In genomic region chr4:97787515-97787914, GRCm38 (mm10) we compare ENCODE assay signal across 13 mouse cellular contexts. TPM values are rescaled to one million over a fixed set of nuclear protein-coding genes. Genes with fewer than 3 reads are reported as not detected.
DNase-seq lines count a peak whose midpoint lies in the region; ATAC-seq and TF ChIP-seq lines count a peak whose summit lies in the region.
"Had no signal": no experiment of that assay in that cellular context is flagged by ENCODE, and none has a peak within 500 bp of the region (broad histone marks: within the 10 kb centered on the region; RNA-seq: fewer than 3 reads in every experiment).

No protein-coding gene starts in this region.

- ATAC-seq in lung, embryonic 16.5 days (ENCODE audit: low read depth), result peak; percentile 85
- peak; percentile 94 for ATAC-seq in lung, postnatal 0 days
- no peak for ATAC-seq in monocyte, adult 5-6 weeks (replicated peaks; ENCODE audit: insufficient number of reproducible peaks, low FRiP score, low TSS enrichment, poor library complexity, severe bottlenecking)

- H3K4me1 ChIP-seq in lung, embryonic 16.5 days (replicated peaks; ENCODE audit: control insufficient read depth, insufficient read depth, low read length), result peaks cover 23% of the 10 kb centered on the region
- H3K4me1 ChIP-seq in lung, postnatal 0 days (ENCODE audit: insufficient read depth, low read depth, low read length), result 0 out of 2 replicates have a peak, but pooled peaks cover 6% of the 10 kb centered on the region

- no peak for TF ChIP-seq CTCF in gastrocnemius, adult 2 months (IDR thresholded peaks at IDR 0.05)
- TF ChIP-seq CTCF in lung, postnatal 0 days (IDR thresholded peaks at IDR 0.05), result no peak

- H3K4me3 ChIP-seq in gastrocnemius, adult 2 months, result no peak overlapping the region
- no peak overlapping the region for H3K4me3 ChIP-seq in lung, embryonic 16.5 days (ENCODE audit: low read length)
- no peak overlapping the region for H3K4me3 ChIP-seq in lung, postnatal 0 days (ENCODE audit: low read depth, low read length)
- H3K4me3 ChIP-seq: erythroblast, embryonic 14.5 days; megakaryocyte, embryonic 14.5 days had no signal

- intact Hi-C loops in gastrocnemius, adult 2 months (cut with DNase I), result no loop called here

- peak overlapping the region; percentile 2; the same call in 1 of the 2 replicates for H3K27ac ChIP-seq in gastrocnemius, adult 2 months
- H3K27ac ChIP-seq in lung, embryonic 16.5 days (ENCODE audit: low read length), result peak overlapping the region; percentile 25
- H3K27ac ChIP-seq in lung, postnatal 0 days (ENCODE audit: low read length), result peak overlapping the region; percentile 62; the same call in 1 of the 2 replicates

- 52% methylated on average over 3 of the region's 3 CpGs for WGBS in lung, embryonic 16.5 days
- 66% methylated on average over 3 of the region's 3 CpGs for WGBS in lung, postnatal 0 days

- H3K27me3 ChIP-seq in lung, embryonic 16.5 days (ENCODE audit: control insufficient read depth, insufficient read depth, low read depth, low read length), result no peaks in the 10 kb centered on the region
- H3K27me3 ChIP-seq in lung, postnatal 0 days (replicated peaks; ENCODE audit: insufficient read depth, low read length), result no peaks in the 10 kb centered on the region

- H3K9ac ChIP-seq in lung, embryonic 16.5 days (ENCODE audit: low read length), result no peak overlapping the region
- H3K9ac ChIP-seq in lung, postnatal 0 days (replicated peaks; ENCODE audit: low read depth), result no peak overlapping the region

- no peak overlapping the region for H3K4me2 ChIP-seq in lung, embryonic 16.5 days (ENCODE audit: low read depth, low read length)
- no peak overlapping the region for H3K4me2 ChIP-seq in lung, postnatal 0 days (replicated peaks; ENCODE audit: low read depth, low read length)

- peak; percentile 69 for TF ChIP-seq EP300 in lung, postnatal 0 days (IDR thresholded peaks at IDR 0.05)

- H3K36me3 ChIP-seq in lung, embryonic 16.5 days (ENCODE audit: control insufficient read depth, insufficient read depth, low read length), result peaks cover 21% of the 10 kb centered on the region
- peaks cover 7% of the 10 kb centered on the region; the same call in 1 of the 2 replicates for H3K36me3 ChIP-seq in lung, postnatal 0 days (ENCODE audit: insufficient read depth, low read length)

- no peaks in the 10 kb centered on the region for H3K9me3 ChIP-seq in lung, embryonic 16.5 days (ENCODE audit: control insufficient read depth, low read length)
- no peaks in the 10 kb centered on the region for H3K9me3 ChIP-seq in lung, postnatal 0 days (ENCODE audit: low read length)

- no peak for DNase-seq in gastrocnemius, adult 2 months
- DNase-seq in gastrocnemius, postnatal 25 days, result no peak
- no peak for DNase-seq in lung, postnatal 14 days
- DNase-seq in cerebellum, adult 9-10 months, result peak; percentile 88
- peak; percentile 85 for DNase-seq in lung, postnatal 0 days (ENCODE audit: low spot score)
- no peak for DNase-seq in embryo, embryonic 9.5 days (ENCODE audit: extremely low spot score)
- DNase-seq: kidney, postnatal 25 days; spleen, adult 18-20 months had no signal

RNA-seq across cellular contexts. Expression of gene E130114P18Rik, which starts 9.6 kb away (rescaled TPM):
- not detected for total RNA-seq in gastrocnemius, adult 2 months (2021)
- total RNA-seq in gastrocnemius, postnatal 25 days (2021), result under 1 TPM in 1 of 2 experiments, not detected in 1; 0.41 TPM
- 0.79 and 0.85 TPM in 2 replicates for polyA plus RNA-seq in lung, embryonic 16.5 days (2015; fragmentation: Nextera tagmentation; extraction: Ambion mirVana)
- 0.36 and 0.76 TPM in 2 replicates for polyA plus RNA-seq in lung, postnatal 0 days (2015; fragmentation: Nextera tagmentation; extraction: Ambion mirVana)
- total RNA-seq in monocyte, adult 5-6 weeks (2017), result not detected in 3 replicates
- total RNA-seq: liver, adult 2 months had no signal
- polyA plus RNA-seq: erythroblast, embryonic 14.5 days; liver, adult 2 months had no signal

RNA-seq across cellular contexts. Expression of gene Nfia, which starts 15.0 kb away (rescaled TPM):
- 10 to 100 TPM; 57.0 to 57.8 TPM for total RNA-seq in gastrocnemius, adult 2 months (2021)
- 10 to 100 TPM; 54.7 to 55.0 TPM for total RNA-seq in gastrocnemius, postnatal 25 days (2021)
- polyA plus RNA-seq in lung, embryonic 16.5 days (2015; fragmentation: Nextera tagmentation; extraction: Ambion mirVana), result 48.3 and 52.9 TPM in 2 replicates
- polyA plus RNA-seq in lung, postnatal 0 days (2015; fragmentation: Nextera tagmentation; extraction: Ambion mirVana), result 40.5 and 45.4 TPM in 2 replicates
- total RNA-seq in monocyte, adult 5-6 weeks (2017), result 0.67 to 2.1 TPM (median 0.75 TPM) in 3 replicates

Comparison
In these comparisons a context has a peak if more than half of its experiments do, and no peak if none do; other contexts are left out.
1. DNase-seq: peak in cerebellum, adult 9-10 months (single experiment) and lung, postnatal 0 days (single experiment); none in gastrocnemius, adult 2 months (single experiment), gastrocnemius, postnatal 25 days (single experiment), lung, postnatal 14 days (single experiment) and embryo, embryonic 9.5 days (single experiment).
2. H3K27ac ChIP-seq: peak in every context shown above with its lines; median percentile 62 in lung, postnatal 0 days; 25 in lung, embryonic 16.5 days; 2 in gastrocnemius, adult 2 months.
3. RNA of gene Nfia, which starts 15.0 kb away (total RNA-seq): 57.0 to 57.8 TPM in gastrocnemius, adult 2 months and 54.7 to 55.0 TPM in gastrocnemius, postnatal 25 days; 0.67 to 2.1 TPM in monocyte, adult 5-6 weeks; every median in the first group is over 10 times any median in the second.